Mouse (Mus musculus) small intestine, adult 2 months (tissue): ENCODE results near the gene Prkcb.

Source experiments
- CTCF ChIP-seq: fragments of 200-500 bp; IDR thresholded peaks from 2 replicates; pipeline ENCODE4 v1.5.1; 2012; ENCODE audit warnings: low read depth, mild to moderate bottlenecking, control low read depth, inconsistent platforms, low read length, moderate library complexity, mixed read lengths; ENCODE audit not compliant: insufficient replicate concordance, insufficient read length; ENCODE audit errors: extremely low read depth
- POLR2A ChIP-seq: fragments of 200-500 bp; IDR thresholded peaks from 2 replicates; pipeline ENCODE4 v1.6.1; 2012; ENCODE audit warnings: low read depth, mild to moderate bottlenecking, control low read depth, inconsistent platforms, low read length, moderate library complexity

DNA sequence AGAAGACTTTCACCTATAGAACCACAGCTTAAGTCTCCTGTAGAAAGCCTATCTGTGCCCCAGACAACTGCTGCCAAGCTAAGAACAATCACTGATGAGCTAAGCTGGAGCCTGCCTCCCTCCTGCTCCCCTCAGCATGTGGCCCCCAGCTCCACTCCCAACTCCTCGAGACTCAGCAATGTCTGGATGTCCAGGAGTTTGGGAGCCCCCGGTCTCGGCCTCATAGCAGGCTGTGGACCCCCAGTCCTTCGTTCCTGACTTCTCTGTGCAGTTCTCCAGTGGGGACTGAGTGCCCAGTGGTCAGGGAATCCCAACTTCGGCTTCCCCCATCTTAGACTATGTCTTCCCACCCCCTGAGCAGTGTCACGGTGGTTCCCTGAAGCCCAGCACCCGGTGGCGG is 96.3 kb downstream of the Prkcb start:
- TF ChIP-seq CTCF (no peak), POLR2A (no peak)
